Mouse (Mus musculus): ENCODE results near the gene Pard3. TPM values are rescaled to one million over a fixed set of nuclear protein-coding genes. Genes with fewer than 3 reads are reported as not detected.
A peak's percentile ranks its signal among the peaks of the same experiment; 100 is the strongest.

Pard3 gene
- total RNA-seq, 2 experiments from 2014 or later, result 17.8 to 19.3 TPM

GRCm38 (mm10) chr8:127226996-127227395, 163.3 kb downstream of the Pard3 start:
- no peak for DNase-seq (ENCODE audit: extremely low spot score in 1 of 2, low spot score in 2 of 2)
- Histone ChIP-seq H3K27ac (no peak overlapping the region), H3K4me3 (no peak overlapping the region)
- TF ChIP-seq CTCF (IDR thresholded peaks at IDR 0.05), result no peak
- intact Hi-C loops (cut with DNase I), result no loop called here

- Histone ChIP-seq H3K27ac (no peak overlapping the region), H3K4me3 (no peak overlapping the region)
- intact Hi-C loops (cut with DNase I), result no loop called here
- DNase-seq (ENCODE audit: extremely low spot score in 1 of 2, low spot score in 2 of 2), result no peak
- no peak for TF ChIP-seq CTCF (IDR thresholded peaks at IDR 0.05)
Measured at GRCm38 (mm10) chr8:127227407-127227806, 163.7 kb downstream of the Pard3 start.

GRCm38 (mm10) chr8:127229325-127230232, 165.9 kb downstream of the Pard3 start:
- TF ChIP-seq CTCF (IDR thresholded peaks at IDR 0.05), result no peak
- H3K4me3 ChIP-seq, result no peak overlapping the region
- no peak for DNase-seq (ENCODE audit: extremely low spot score in 1 of 2, low spot score in 2 of 2)
- H3K27ac ChIP-seq, result no peak overlapping the region
- intact Hi-C loops (cut with DNase I), result no loop called here

- intact Hi-C loops (cut with DNase I), result no loop called here
- no peak overlapping the region for H3K27ac ChIP-seq
- H3K4me3 ChIP-seq, result no peak overlapping the region
- no peak for DNase-seq (ENCODE audit: extremely low spot score in 1 of 2, low spot score in 2 of 2)
- TF ChIP-seq CTCF (IDR thresholded peaks at IDR 0.05), result no peak
Measured at GRCm38 (mm10) chr8:127230233-127230595, 166.5 kb downstream of the Pard3 start.

- Histone ChIP-seq H3K27ac (no peak overlapping the region), H3K4me3 (no peak overlapping the region)
- TF ChIP-seq CTCF (IDR thresholded peaks at IDR 0.05), result no peak
- intact Hi-C loops (cut with DNase I), result no loop called here
- DNase-seq (ENCODE audit: extremely low spot score in 1 of 2, low spot score in 2 of 2), result no peak
Measured at GRCm38 (mm10) chr8:127243351-127243750, 179.7 kb downstream of the Pard3 start.

GRCm38 (mm10) chr8:127243841-127244240, 180.1 kb downstream of the Pard3 start:
- DNase-seq (ENCODE audit: extremely low spot score in 1 of 2, low spot score in 2 of 2), result no peak
- no peak for TF ChIP-seq CTCF (IDR thresholded peaks at IDR 0.05)
- intact Hi-C loops (cut with DNase I), result no loop called here

GRCm38 (mm10) chr8:127250746-127251145, 187.1 kb downstream of the Pard3 start:
- Histone ChIP-seq H3K27ac (no peak overlapping the region), H3K4me3 (no peak overlapping the region)
- DNase-seq (ENCODE audit: extremely low spot score in 1 of 2, low spot score in 2 of 2), result no peak
- intact Hi-C loops (cut with DNase I), result no loop called here
- TF ChIP-seq CTCF (IDR thresholded peaks at IDR 0.05), result no peak

More at GRCm38 (mm10) chr8:127243841-127244240, 180.1 kb downstream of the Pard3 start:
- Histone ChIP-seq H3K27ac (no peak overlapping the region), H3K4me3 (no peak overlapping the region)

- intact Hi-C loops (cut with DNase I), result no loop called here
- no peak overlapping the region for H3K27ac ChIP-seq
- DNase-seq (ENCODE audit: extremely low spot score in 1 of 2, low spot score in 2 of 2), result no peak
- H3K4me3 ChIP-seq, result no peak overlapping the region
- no peak for TF ChIP-seq CTCF (IDR thresholded peaks at IDR 0.05)
Measured at GRCm38 (mm10) chr8:127251476-127251875, 187.8 kb downstream of the Pard3 start.

DNA sequence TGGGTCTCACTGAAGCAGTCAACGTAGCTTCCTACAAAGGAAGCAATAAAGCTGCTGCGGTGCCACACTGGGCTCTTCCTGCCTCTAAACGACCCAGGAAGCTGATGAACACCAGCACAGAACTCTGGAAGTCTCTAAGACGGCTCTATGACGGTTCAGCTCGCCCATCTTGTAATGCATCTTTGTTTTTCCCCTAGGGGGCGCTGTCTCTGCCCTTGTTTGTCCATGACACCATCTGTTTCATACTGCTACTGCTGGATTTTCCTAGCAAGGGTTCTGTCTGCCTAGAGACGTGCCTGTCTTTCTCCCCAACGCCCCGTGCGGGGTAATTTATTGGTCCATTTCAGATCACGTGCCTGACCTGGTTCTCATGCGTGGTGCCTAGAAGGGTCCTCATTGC, 188.3 kb downstream of the Pard3 start:
- peak; percentile 27 for TF ChIP-seq CTCF (IDR thresholded peaks at IDR 0.05)

GRCm38 (mm10) chr8:127254625-127255024, 190.9 kb downstream of the Pard3 start:
- Histone ChIP-seq H3K27ac (no peak overlapping the region), H3K4me3 (no peak overlapping the region)
- intact Hi-C loops (cut with DNase I), result no loop called here
- TF ChIP-seq CTCF (IDR thresholded peaks at IDR 0.05), result no peak
- DNase-seq (ENCODE audit: extremely low spot score in 1 of 2, low spot score in 2 of 2), result no peak

More for the DNA sequence above, 188.3 kb downstream of the Pard3 start:
- DNase-seq (ENCODE audit: extremely low spot score in 1 of 2, low spot score in 2 of 2), result no peak
- intact Hi-C loops (cut with DNase I), result no loop called here
- Histone ChIP-seq H3K27ac (no peak overlapping the region), H3K4me3 (no peak overlapping the region)

- DNase-seq (ENCODE audit: extremely low spot score in 1 of 2, low spot score in 2 of 2), result no peak
- Histone ChIP-seq H3K4me3 (no peak overlapping the region), H3K27ac (no peak overlapping the region)
- intact Hi-C loops (cut with DNase I), result no loop called here
- no peak for TF ChIP-seq CTCF (IDR thresholded peaks at IDR 0.05)
Measured at GRCm38 (mm10) chr8:127257086-127257485, 193.4 kb downstream of the Pard3 start.

- no peak overlapping the region for H3K4me3 ChIP-seq
- intact Hi-C loops (cut with DNase I), result no loop called here
- no peak for DNase-seq (ENCODE audit: extremely low spot score in 1 of 2, low spot score in 2 of 2)
- no peak for TF ChIP-seq CTCF (IDR thresholded peaks at IDR 0.05)
- no peak overlapping the region for H3K27ac ChIP-seq
Measured at GRCm38 (mm10) chr8:127261051-127261450, 197.4 kb downstream of the Pard3 start.

DNA sequence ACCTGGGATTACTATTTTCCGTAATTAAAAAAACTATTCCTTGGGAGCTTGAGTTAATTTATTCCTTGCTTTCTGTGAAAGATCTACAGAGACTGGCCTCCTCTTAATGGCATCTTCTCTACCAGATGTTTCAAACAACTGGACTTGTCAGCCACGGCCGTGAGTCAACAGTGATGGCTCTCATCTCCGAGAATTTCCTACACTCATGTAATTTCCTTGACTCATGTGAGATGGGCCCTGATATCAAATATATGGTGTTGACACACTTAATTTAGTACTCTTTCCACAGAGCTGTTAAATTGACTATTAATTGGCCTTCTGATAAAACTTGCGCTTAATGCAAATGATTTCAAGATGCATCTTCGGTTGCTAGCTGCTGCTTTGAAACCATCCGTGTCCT, 198.3 kb downstream of the Pard3 start:
- no peak overlapping the region for H3K4me3 ChIP-seq
- TF ChIP-seq CTCF (IDR thresholded peaks at IDR 0.05), result no peak
- no peak for DNase-seq (ENCODE audit: extremely low spot score in 1 of 2, low spot score in 2 of 2)

More for the DNA sequence above, 198.3 kb downstream of the Pard3 start:
- intact Hi-C loops (cut with DNase I), result no loop called here
- no peak overlapping the region for H3K27ac ChIP-seq
